In the genomic region with DNA sequence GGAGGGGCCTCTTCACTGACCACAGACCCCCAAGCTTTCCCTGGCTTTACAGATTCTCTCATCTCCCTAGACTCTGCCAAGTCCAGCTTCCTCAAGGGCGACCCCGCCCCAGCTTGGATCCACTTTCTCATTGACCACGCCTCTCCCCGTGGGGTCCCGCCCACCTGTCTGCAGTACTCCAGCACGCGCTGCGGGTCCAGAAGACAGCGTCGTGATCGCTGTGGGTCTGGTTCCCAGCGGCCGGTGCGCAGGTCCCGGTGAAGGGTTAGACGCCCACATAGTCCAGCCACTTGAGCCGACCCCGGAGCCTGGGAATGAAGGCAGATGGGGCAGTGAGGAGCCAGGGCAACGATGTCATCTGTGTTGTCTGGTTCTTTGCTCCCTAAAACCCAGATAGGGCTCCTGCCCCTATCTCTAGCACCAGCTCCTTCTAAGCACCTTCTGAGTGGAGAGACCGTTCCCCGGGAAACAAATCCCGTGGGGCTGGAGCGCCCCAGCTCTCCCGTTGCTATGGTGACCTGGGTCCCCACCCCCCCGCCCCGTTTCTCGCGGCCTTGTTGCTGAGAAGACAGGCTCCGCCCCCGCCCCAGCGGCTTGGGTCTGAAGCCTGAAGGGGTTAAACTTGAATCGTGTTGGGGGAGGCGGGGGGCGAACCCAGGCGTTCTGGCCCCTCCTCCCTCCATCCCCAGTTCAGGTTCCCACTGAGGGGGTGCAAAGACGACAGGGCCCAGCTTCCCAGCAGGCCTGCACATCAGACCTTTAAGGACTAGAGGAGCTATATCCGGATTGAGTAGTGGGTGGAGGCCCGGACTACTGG, we compare ENCODE assay signal across 10 mouse cellular contexts. TPM values are rescaled to one million over a fixed set of nuclear protein-coding genes. Genes with fewer than 3 reads are reported as not detected.
A peak's percentile ranks its signal among the peaks of the same experiment; 100 is the strongest.
DNase-seq lines count a peak whose midpoint lies in the region; ATAC-seq and TF ChIP-seq lines count a peak whose summit lies in the region.
"Had no signal": no experiment of that assay in that cellular context is flagged by ENCODE, and none has a peak within 500 bp of the region (broad histone marks: within the 10 kb centered on the region; RNA-seq: fewer than 3 reads in every experiment).

No protein-coding gene starts in this region.

- TF ChIP-seq EP300 in liver, postnatal 0 days (IDR thresholded peaks at IDR 0.05; ENCODE audit: low read depth): no peak

- TF ChIP-seq POLR2A in brain, embryonic 14.5 days (IDR thresholded peaks at IDR 0.05; ENCODE audit: borderline replicate concordance, extremely low read depth, insufficient read depth, insufficient read length, poor library complexity, severe bottlenecking): no peak

- under 1% methylated on average over 37 of the region's 38 CpGs for WGBS in forebrain, postnatal 0 days
- 3% methylated on average over 36 of the region's 38 CpGs for WGBS in liver, postnatal 0 days (ENCODE audit: insufficient replicate concordance)

- peaks cover 12% of the 10 kb centered on the region for H3K4me1 ChIP-seq in erythroblast, embryonic 14.5 days (ENCODE audit: control insufficient read depth)
- no peaks in the 10 kb centered on the region for H3K4me1 ChIP-seq in forebrain, postnatal 0 days (ENCODE audit: insufficient read depth)
- H3K4me1 ChIP-seq in liver, postnatal 0 days (ENCODE audit: insufficient read depth): peaks cover 12% of the 10 kb centered on the region

- H3K4me3 ChIP-seq in erythroblast, embryonic 14.5 days (replicated peaks): peak overlapping the region; percentile 52
- peak overlapping the region; percentile 88 for H3K4me3 ChIP-seq in forebrain, postnatal 0 days (ENCODE audit: low read depth, low read length)
- 0 out of 2 replicates have a peak overlapping the region, but pooled peaks have one; percentile 50 for H3K4me3 ChIP-seq in liver, postnatal 0 days (ENCODE audit: low read depth, low read length)

- TF ChIP-seq CTCF in brain, embryonic 14.5 days (IDR thresholded peaks at IDR 0.05; ENCODE audit: borderline replicate concordance, extremely low read depth, insufficient read depth, insufficient read length): no peak
- TF ChIP-seq CTCF in forebrain, postnatal 0 days (IDR thresholded peaks at IDR 0.05; ENCODE audit: low read depth): no peak
- no peak for TF ChIP-seq CTCF in liver, postnatal 0 days (IDR thresholded peaks at IDR 0.05; ENCODE audit: low read depth)

- peak overlapping the region; percentile 98 for H3K9ac ChIP-seq in forebrain, postnatal 0 days
- no peak overlapping the region for H3K9ac ChIP-seq in liver, postnatal 0 days (replicated peaks)

- no peak for ATAC-seq in erythroblast, adult 5-6 weeks (replicated peaks; ENCODE audit: low FRiP score, poor library complexity, severe bottlenecking)
- ATAC-seq in forebrain, postnatal 0 days: peak; percentile 78
- ATAC-seq in liver, postnatal 0 days: 0 out of 2 replicates have a peak, but pooled peaks have one; percentile 5
- ATAC-seq in monocyte, adult 5-6 weeks (replicated peaks; ENCODE audit: insufficient number of reproducible peaks, low FRiP score, low TSS enrichment, poor library complexity, severe bottlenecking): no peak

- H3K27me3 ChIP-seq in erythroblast, embryonic 14.5 days (ENCODE audit: control insufficient read depth): peaks cover 45% of the 10 kb centered on the region
- no peaks in the 10 kb centered on the region for H3K27me3 ChIP-seq in forebrain, postnatal 0 days (ENCODE audit: insufficient read depth, low read length)
- H3K27me3 ChIP-seq in liver, postnatal 0 days (ENCODE audit: insufficient read depth, low read length): peaks cover 28% of the 10 kb centered on the region

- H3K4me2 ChIP-seq in forebrain, postnatal 0 days (ENCODE audit: low read depth): peak overlapping the region; percentile 92
- peak overlapping the region; percentile 83 for H3K4me2 ChIP-seq in liver, postnatal 0 days (ENCODE audit: low read depth, low read length)

- peak; percentile 96 for DNase-seq in brain, embryonic 14.5 days (ENCODE audit: low read depth)
- peak; percentile 94 for DNase-seq in forebrain, postnatal 0 days
- DNase-seq in kidney, postnatal 4 days: peak; percentile 71 to 78
- no peak for DNase-seq in liver, postnatal 0 days
- peak; percentile 82 for DNase-seq in right cerebral cortex, postnatal 14 days

- no peaks in the 10 kb centered on the region for H3K36me3 ChIP-seq in erythroblast, embryonic 14.5 days (ENCODE audit: control insufficient read depth)
- H3K36me3 ChIP-seq in forebrain, postnatal 0 days (ENCODE audit: insufficient read depth): peaks cover 35% of the 10 kb centered on the region
- no peaks in the 10 kb centered on the region for H3K36me3 ChIP-seq in liver, postnatal 0 days (replicated peaks; ENCODE audit: insufficient read depth, low read length)

- H3K9me3 ChIP-seq in erythroblast, embryonic 14.5 days (ENCODE audit: control insufficient read depth, low read length): peaks cover 11% of the 10 kb centered on the region
- no peaks in the 10 kb centered on the region for H3K9me3 ChIP-seq in forebrain, postnatal 0 days (ENCODE audit: low read length)
- no peaks in the 10 kb centered on the region for H3K9me3 ChIP-seq in liver, postnatal 0 days (ENCODE audit: low read length)

- H3K27ac ChIP-seq in forebrain, postnatal 0 days (ENCODE audit: low read depth, low read length): peak overlapping the region; percentile 96
- no peak overlapping the region for H3K27ac ChIP-seq in liver, postnatal 0 days (ENCODE audit: low read depth)

RNA-seq across cellular contexts. Expression of a gene that starts 1.0 kb away (rescaled TPM):
- polyA plus RNA-seq in erythroblast, embryonic 14.5 days (2012): 0.13 and 0.33 TPM in 2 replicates
- total RNA-seq in erythroblast, adult 5-6 weeks (2015; ENCODE audit: low replicate concordance): not detected in 2 replicates
- total RNA-seq in erythroblast, adult 5-6 weeks (2017; ENCODE audit: low replicate concordance): not detected in 2 replicates
- 571 and 616 TPM in 2 replicates for polyA plus RNA-seq in brain, embryonic 14.5 days (2012; rRNA removed)
- 705 and 834 TPM in 2 replicates for total RNA-seq in forebrain, postnatal 0 days (2014; rRNA removed)
- polyA plus RNA-seq in forebrain, postnatal 0 days (2015; fragmentation: Nextera tagmentation; extraction: Ambion mirVana): 863 and 867 TPM in 2 replicates
- polyA plus RNA-seq in liver, postnatal 0 days (2015; fragmentation: Nextera tagmentation; extraction: Ambion mirVana): 1.2 and 1.6 TPM in 2 replicates
- total RNA-seq in monocyte, adult 5-6 weeks (2017): 0.68 TPM in 1 of 3 replicates, not detected in the others

RNA-seq across cellular contexts. Expression of a gene that starts 13.1 kb away (rescaled TPM):
- polyA plus RNA-seq in erythroblast, embryonic 14.5 days (2012): 0.02 and 0.05 TPM in 2 replicates
- total RNA-seq in erythroblast, adult 5-6 weeks (2015; ENCODE audit: low replicate concordance): not detected in 2 replicates
- not detected in 2 replicates for total RNA-seq in erythroblast, adult 5-6 weeks (2017; ENCODE audit: low replicate concordance)
- 0.85 and 3.3 TPM in 2 replicates for polyA plus RNA-seq in brain, embryonic 14.5 days (2012; rRNA removed)
- 0.46 and 2.1 TPM in 2 replicates for total RNA-seq in forebrain, postnatal 0 days (2014; rRNA removed)
- polyA plus RNA-seq in forebrain, postnatal 0 days (2015; fragmentation: Nextera tagmentation; extraction: Ambion mirVana): 0.07 and 0.11 TPM in 2 replicates
- polyA plus RNA-seq in liver, postnatal 0 days (2015; fragmentation: Nextera tagmentation; extraction: Ambion mirVana): 0.05 TPM in 1 of 2 replicates, not detected in the other
- total RNA-seq in monocyte, adult 5-6 weeks (2017): not detected in 3 replicates
- polyA plus RNA-seq: C2C12 had no signal

RNA-seq across cellular contexts. Expression of a gene that starts 13.8 kb away (rescaled TPM):
- not detected in 2 replicates for polyA plus RNA-seq in erythroblast, embryonic 14.5 days (2012)
- not detected in 2 replicates for total RNA-seq in erythroblast, adult 5-6 weeks (2015; ENCODE audit: low replicate concordance)
- total RNA-seq in erythroblast, adult 5-6 weeks (2017; ENCODE audit: low replicate concordance): not detected in 2 replicates
- polyA plus RNA-seq in brain, embryonic 14.5 days (2012; rRNA removed): 1.2 and 3.2 TPM in 2 replicates
- 0.08 TPM in 1 of 2 replicates, not detected in the other for total RNA-seq in forebrain, postnatal 0 days (2014; rRNA removed)
- polyA plus RNA-seq in forebrain, postnatal 0 days (2015; fragmentation: Nextera tagmentation; extraction: Ambion mirVana): 0.06 and 0.09 TPM in 2 replicates
- polyA plus RNA-seq in liver, postnatal 0 days (2015; fragmentation: Nextera tagmentation; extraction: Ambion mirVana): 0.06 and 0.07 TPM in 2 replicates
- total RNA-seq in monocyte, adult 5-6 weeks (2017): not detected in 3 replicates
- total RNA-seq: heart, postnatal 10 days had no signal

RNA-seq across cellular contexts. Expression of a gene that starts 22.8 kb away (rescaled TPM):
- polyA plus RNA-seq in erythroblast, embryonic 14.5 days (2012): 0.23 and 0.30 TPM in 2 replicates
- 2.1 and 5.0 TPM in 2 replicates for total RNA-seq in erythroblast, adult 5-6 weeks (2015; ENCODE audit: low replicate concordance)
- 0.14 and 3.6 TPM in 2 replicates for total RNA-seq in erythroblast, adult 5-6 weeks (2017; ENCODE audit: low replicate concordance)
- 2.3 and 3.6 TPM in 2 replicates for polyA plus RNA-seq in brain, embryonic 14.5 days (2012; rRNA removed)
- total RNA-seq in forebrain, postnatal 0 days (2014; rRNA removed): 1.6 and 3.4 TPM in 2 replicates
- polyA plus RNA-seq in forebrain, postnatal 0 days (2015; fragmentation: Nextera tagmentation; extraction: Ambion mirVana): 1.1 and 1.7 TPM in 2 replicates
- 1.7 and 2.3 TPM in 2 replicates for polyA plus RNA-seq in liver, postnatal 0 days (2015; fragmentation: Nextera tagmentation; extraction: Ambion mirVana)
- 25.9 to 48.3 TPM (median 34.1 TPM) in 3 replicates for total RNA-seq in monocyte, adult 5-6 weeks (2017)

RNA-seq across cellular contexts. Expression of a gene that starts 24.7 kb away (rescaled TPM):
- not detected in 2 replicates for polyA plus RNA-seq in erythroblast, embryonic 14.5 days (2012)
- 14.2 and 29.0 TPM in 2 replicates for total RNA-seq in erythroblast, adult 5-6 weeks (2015; ENCODE audit: low replicate concordance)
- 2.6 and 13.9 TPM in 2 replicates for total RNA-seq in erythroblast, adult 5-6 weeks (2017; ENCODE audit: low replicate concordance)
- 0.90 and 1.4 TPM in 2 replicates for polyA plus RNA-seq in brain, embryonic 14.5 days (2012; rRNA removed)
- 1.1 TPM in 1 of 2 replicates, not detected in the other for total RNA-seq in forebrain, postnatal 0 days (2014; rRNA removed)
- 0.41 and 0.87 TPM in 2 replicates for polyA plus RNA-seq in forebrain, postnatal 0 days (2015; fragmentation: Nextera tagmentation; extraction: Ambion mirVana)
- polyA plus RNA-seq in liver, postnatal 0 days (2015; fragmentation: Nextera tagmentation; extraction: Ambion mirVana): 17.4 and 17.6 TPM in 2 replicates
- total RNA-seq in monocyte, adult 5-6 weeks (2017): 44.2 to 97.2 TPM (median 67.5 TPM) in 3 replicates
- polyA plus RNA-seq: C2C12 had no signal

Comparison
In these comparisons a context has a peak if more than half of its experiments do, and no peak if none do; other contexts are left out.
1. ATAC-seq: peak in forebrain, postnatal 0 days (single experiment) and liver, postnatal 0 days (single experiment); none in erythroblast, adult 5-6 weeks (single experiment) and monocyte, adult 5-6 weeks (single experiment).
2. RNA of a gene that starts 1.0 kb away (polyA plus RNA-seq): 863 to 867 TPM in forebrain, postnatal 0 days and 571 to 616 TPM in brain, embryonic 14.5 days; 1.2 to 1.6 TPM in liver, postnatal 0 days and 0.13 to 0.33 TPM in erythroblast, embryonic 14.5 days; every median in the first group is over 100 times any median in the second.
3. Peak in every context shown above with its lines, with median percentiles within 50 percentile points of each other: H3K4me3 ChIP-seq.